Mouse (Mus musculus) spleen, adult 2 months (tissue): ENCODE data around the gene Parp3.

Experiments used
- CTCF ChIP-seq: fragments of 200-500 bp; IDR thresholded peaks from 2 replicates; pipeline ENCODE4 v1.5.1; 2011; ENCODE audit warnings: mild to moderate bottlenecking, inconsistent platforms; ENCODE audit not compliant: insufficient read depth, insufficient read length, insufficient replicate concordance; ENCODE audit errors: extremely low read depth
- POLR2A ChIP-seq: fragments of 200-500 bp; IDR thresholded peaks from 2 replicates; pipeline ENCODE4 v1.6.1; 2011; ENCODE audit warnings: low read depth, low read length, inconsistent platforms

DNA sequence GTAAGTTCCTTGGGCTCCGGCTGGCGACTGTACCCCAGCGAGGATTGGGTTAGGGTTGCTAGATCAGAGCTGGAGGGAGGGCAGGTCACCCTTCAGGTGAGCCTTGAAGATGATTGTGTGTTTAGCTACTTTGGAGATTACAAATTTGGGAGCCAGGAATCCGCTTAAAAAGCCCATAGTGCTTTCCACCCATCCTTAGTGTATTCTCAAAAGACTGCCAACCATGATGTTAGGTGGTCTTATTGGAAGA, 46.8 kb downstream of the Parp3 start:
- TF ChIP-seq CTCF (no peak), POLR2A (no peak)
